Mouse (Mus musculus): ENCODE results near the gene Supt16. TPM values are rescaled to one million over a fixed set of nuclear protein-coding genes. Genes with fewer than 3 reads are reported as not detected.

Gene Supt16
- polyA plus RNA-seq, 1 experiment from 2014 or later, result 62.4 TPM

Other genes with a start within 250 kb of the Supt16 start
- gene Arhgef40, start 212.7 kb downstream of the Supt16 start, polyA plus RNA-seq (2015; fragmentation: Nextera tagmentation; extraction: Ambion mirVana), result 105 TPM in 2 replicates
- gene Tmem253, start 181.8 kb downstream of the Supt16 start, polyA plus RNA-seq (2015; fragmentation: Nextera tagmentation; extraction: Ambion mirVana), result 0.26 and 0.57 TPM in 2 replicates
- gene Zfp219, start 176.7 kb downstream of the Supt16 start, polyA plus RNA-seq (2015; fragmentation: Nextera tagmentation; extraction: Ambion mirVana), result 25.7 and 26.3 TPM in 2 replicates
- not detected in 2 replicates for gene Olfr221, start 155.0 kb downstream of the Supt16 start, polyA plus RNA-seq (2015; fragmentation: Nextera tagmentation; extraction: Ambion mirVana)
- gene Hnrnpc, start 93.4 kb downstream of the Supt16 start, polyA plus RNA-seq (2015; fragmentation: Nextera tagmentation; extraction: Ambion mirVana), result 645 and 674 TPM in 2 replicates
- 61.8 and 72.8 TPM in 2 replicates for gene Rpgrip1, start 86.7 kb downstream of the Supt16 start, polyA plus RNA-seq (2015; fragmentation: Nextera tagmentation; extraction: Ambion mirVana)
- 31.4 and 33.3 TPM in 2 replicates for gene Chd8, start 60.4 kb upstream of the Supt16 start, polyA plus RNA-seq (2015; fragmentation: Nextera tagmentation; extraction: Ambion mirVana)
- gene Tox4, start 81.7 kb upstream of the Supt16 start, polyA plus RNA-seq (2015; fragmentation: Nextera tagmentation; extraction: Ambion mirVana), result 40.5 and 44.7 TPM in 2 replicates
- gene Rab2b, start 82.1 kb upstream of the Supt16 start, polyA plus RNA-seq (2015; fragmentation: Nextera tagmentation; extraction: Ambion mirVana), result 16.7 and 16.8 TPM in 2 replicates
- 47.0 and 47.1 TPM in 2 replicates for gene Mettl3, start 107.7 kb upstream of the Supt16 start, polyA plus RNA-seq (2015; fragmentation: Nextera tagmentation; extraction: Ambion mirVana)
- 16.2 and 16.9 TPM in 2 replicates for gene Sall2, start 131.3 kb upstream of the Supt16 start, polyA plus RNA-seq (2015; fragmentation: Nextera tagmentation; extraction: Ambion mirVana)
- gene Olfr1513, start 159.0 kb upstream of the Supt16 start, polyA plus RNA-seq (2015; fragmentation: Nextera tagmentation; extraction: Ambion mirVana), result not detected in 2 replicates
- gene Olfr1512, start 181.8 kb upstream of the Supt16 start, polyA plus RNA-seq (2015; fragmentation: Nextera tagmentation; extraction: Ambion mirVana), result not detected in 2 replicates
- not detected in 2 replicates for gene Olfr1511, start 200.0 kb upstream of the Supt16 start, polyA plus RNA-seq (2015; fragmentation: Nextera tagmentation; extraction: Ambion mirVana)
- gene Olfr1510, start 217.0 kb upstream of the Supt16 start, polyA plus RNA-seq (2015; fragmentation: Nextera tagmentation; extraction: Ambion mirVana), result not detected in 2 replicates
- gene Olfr1509, start 245.6 kb upstream of the Supt16 start, polyA plus RNA-seq (2015; fragmentation: Nextera tagmentation; extraction: Ambion mirVana), result not detected in 2 replicates